Mouse (Mus musculus) embryo, embryonic 9.5 days (tissue): Measurements from ENCODE around the gene Irf7.

Experiments used
- DNase-seq: peaks from one replicate; pipeline ENCODE4 v3.0.0-alpha.2; 2017; ENCODE audit errors: extremely low spot score

The Irf7 gene

DNA sequence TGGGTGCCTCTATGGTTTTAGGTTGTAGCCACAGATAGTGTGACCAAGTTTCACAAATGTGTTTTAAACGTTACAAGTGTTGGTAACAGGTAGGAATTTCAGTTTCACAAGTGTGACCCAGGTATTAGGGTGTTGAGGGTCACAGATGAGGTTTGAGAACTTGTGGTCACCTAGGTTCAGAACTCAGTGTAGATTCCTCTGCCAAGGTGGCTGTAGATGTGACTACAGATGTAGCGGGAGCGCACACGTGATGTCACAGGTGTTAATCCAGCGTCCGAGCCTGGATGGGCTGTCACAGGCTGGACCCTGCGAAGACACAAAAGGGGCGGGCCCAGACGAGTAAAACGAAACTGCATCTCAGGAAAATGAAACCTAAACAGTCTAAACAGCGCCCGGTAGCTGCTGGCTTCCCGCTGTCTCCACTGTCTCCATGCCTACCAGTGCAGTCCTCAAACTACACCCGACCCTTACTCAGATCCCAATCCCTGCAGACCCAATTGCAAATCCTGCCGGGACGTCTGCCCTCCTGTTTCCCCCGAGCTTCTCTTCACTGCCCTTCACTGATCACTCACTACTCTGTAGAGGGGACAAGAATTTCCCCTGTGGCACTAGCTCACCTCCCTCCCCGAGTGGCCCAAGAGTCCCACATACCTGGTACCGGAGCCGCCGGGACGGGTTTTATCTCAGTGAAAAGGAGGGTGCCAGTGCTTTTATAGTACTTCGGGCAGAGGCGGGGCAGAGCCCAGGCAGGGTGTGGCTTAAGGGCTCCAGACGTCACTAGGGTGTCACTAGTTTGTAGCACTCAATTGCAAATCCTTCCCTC, at the start of gene Irf7:
Gene Irf7 (minus strand): TSS at position 743 of the 823 bp plus-strand sequence.
- no peak for DNase-seq

- DNase-seq, result no peak
These were observed 49.7 kb upstream of the Irf7 start for GRCm38 (mm10) chr7:141315974-141316373.

DNA sequence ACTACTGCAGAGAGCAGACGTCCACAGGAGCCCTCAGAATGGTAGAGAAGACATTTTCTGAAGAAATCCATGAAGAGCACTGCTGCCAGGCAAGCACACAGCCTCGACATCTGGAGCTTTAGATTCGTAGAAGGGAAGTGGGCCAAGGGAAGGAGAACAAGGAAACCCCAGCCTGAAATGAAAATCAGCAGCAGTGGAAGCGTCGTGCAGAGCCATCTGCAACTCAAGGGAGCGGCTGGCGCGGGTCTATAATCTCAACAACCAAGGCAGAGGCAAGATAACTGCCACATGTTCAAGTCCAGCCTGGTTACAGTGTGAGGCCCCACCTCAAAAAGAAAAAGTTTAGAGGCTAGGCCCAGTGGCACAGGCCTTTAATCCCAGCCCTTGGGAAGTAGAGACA, 48.8 kb upstream of the Irf7 start:
- no peak for DNase-seq

DNA sequence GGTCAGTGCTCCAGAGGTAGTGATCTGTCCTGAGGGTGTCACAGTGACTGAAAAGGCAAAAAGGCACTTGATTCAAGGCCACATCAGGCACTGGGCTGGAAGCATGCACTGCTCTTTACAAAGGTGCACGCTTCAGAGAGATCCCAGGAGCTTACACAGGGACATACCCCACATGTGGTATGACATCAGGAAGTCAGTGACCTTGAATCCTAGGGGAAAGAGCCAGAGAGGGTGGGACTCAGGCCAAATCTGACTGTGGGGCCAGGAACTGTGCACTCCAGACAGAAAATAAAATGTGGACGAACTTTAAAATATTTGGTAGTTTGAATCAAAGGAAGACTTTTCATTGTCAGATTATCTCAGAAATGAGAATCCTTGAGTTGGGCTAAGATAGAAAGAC, 48.1 kb upstream of the Irf7 start:
- no peak for DNase-seq

GRCm38 (mm10) chr7:141304537-141304936, 38.3 kb upstream of the Irf7 start:
- DNase-seq, result no peak

GRCm38 (mm10) chr7:141302702-141303268, 36.5 kb upstream of the Irf7 start:
- DNase-seq, result no peak

- no peak for DNase-seq
These were observed 35.1 kb upstream of the Irf7 start for GRCm38 (mm10) chr7:141301386-141301785.

- no peak for DNase-seq
These were observed 32.9 kb upstream of the Irf7 start for GRCm38 (mm10) chr7:141299175-141299574.

DNA sequence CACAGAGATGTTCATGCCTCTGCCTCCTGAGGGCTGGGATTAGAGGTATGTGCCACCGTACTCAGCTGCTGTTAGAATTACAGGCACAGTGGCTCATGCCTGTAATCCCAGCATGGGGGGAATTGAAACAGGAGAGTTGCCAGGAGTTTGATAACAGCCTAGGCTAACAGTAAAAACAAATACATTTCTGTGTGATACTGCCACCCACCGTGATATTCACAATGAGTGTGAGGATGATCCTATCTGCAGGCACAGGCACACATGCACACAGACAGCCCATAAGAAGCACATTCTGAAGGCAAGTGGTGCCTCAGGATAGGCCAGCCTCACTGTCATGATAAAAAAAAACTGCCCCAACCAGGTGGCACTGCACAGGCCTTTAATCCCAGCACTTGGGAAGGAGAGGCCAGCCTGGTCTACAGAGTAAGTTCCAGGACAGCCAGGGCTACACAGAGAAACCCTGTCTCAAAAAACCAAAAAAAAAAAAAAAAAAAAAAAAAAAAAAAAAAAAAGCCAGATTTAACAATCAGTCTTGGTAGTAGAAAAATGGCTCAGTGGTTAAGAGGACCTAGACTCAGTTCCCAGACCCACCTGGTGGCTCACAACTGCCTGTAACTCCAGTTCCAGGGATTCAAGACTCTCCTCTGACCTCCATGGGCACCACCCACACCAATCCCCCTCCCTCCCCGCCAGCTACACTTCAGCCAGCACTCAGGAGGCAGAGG, 31.8 kb upstream of the Irf7 start:
- DNase-seq, result no peak

DNA sequence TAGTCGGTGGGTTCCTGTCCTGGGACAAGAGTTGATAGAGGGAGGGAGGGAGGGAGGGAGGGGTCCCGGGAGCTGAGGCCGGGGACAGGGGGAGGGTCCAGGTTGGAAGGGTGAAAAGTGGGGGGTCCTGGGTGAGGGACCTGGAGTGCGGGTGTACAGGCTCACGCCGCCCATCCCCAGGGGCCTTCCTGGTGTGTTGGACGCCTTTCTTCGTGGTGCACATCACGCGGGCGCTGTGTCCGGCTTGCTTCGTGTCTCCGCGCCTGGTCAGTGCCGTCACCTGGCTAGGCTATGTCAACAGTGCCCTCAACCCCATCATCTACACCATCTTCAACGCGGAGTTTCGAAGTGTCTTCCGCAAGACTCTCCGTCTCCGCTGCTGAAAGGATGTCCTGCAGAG, 28.2 kb upstream of the Irf7 start:
- DNase-seq, result no peak

DNA sequence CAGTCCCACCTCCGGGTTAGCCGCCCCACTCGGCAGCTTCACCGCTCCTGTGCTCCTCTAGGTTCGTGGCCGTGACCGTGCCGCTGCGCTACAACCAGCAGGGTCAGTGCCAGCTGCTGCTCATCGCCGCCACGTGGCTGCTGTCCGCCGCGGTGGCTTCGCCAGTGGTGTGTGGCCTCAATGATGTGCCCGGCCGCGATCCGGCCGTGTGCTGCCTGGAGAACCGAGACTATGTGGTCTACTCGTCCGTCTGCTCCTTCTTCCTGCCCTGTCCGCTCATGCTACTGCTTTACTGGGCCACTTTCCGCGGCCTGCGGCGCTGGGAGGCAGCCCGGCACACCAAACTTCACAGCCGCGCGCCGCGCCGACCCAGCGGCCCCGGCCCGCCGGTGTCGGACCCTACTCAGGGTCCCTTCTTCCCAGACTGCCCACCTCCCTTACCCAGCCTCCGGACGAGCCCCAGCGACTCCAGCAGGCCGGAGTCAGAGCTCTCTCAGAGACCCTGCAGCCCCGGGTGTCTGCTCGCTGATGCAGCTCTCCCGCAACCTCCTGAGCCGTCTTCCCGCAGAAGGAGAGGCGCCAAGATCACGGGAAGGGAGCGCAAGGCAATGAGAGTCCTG, 27.7 kb upstream of the Irf7 start:
- DNase-seq, result peak; percentile 63

GRCm38 (mm10) chr7:141292583-141293388, 26.5 kb upstream of the Irf7 start:
- DNase-seq, result peak; percentile 14

GRCm38 (mm10) chr7:141291921-141292582, 25.8 kb upstream of the Irf7 start, which contains the start of gene Drd4:
Gene Drd4 (plus strand): TSS chr7:141292006.
- DNase-seq, result peak; percentile 68

DNA sequence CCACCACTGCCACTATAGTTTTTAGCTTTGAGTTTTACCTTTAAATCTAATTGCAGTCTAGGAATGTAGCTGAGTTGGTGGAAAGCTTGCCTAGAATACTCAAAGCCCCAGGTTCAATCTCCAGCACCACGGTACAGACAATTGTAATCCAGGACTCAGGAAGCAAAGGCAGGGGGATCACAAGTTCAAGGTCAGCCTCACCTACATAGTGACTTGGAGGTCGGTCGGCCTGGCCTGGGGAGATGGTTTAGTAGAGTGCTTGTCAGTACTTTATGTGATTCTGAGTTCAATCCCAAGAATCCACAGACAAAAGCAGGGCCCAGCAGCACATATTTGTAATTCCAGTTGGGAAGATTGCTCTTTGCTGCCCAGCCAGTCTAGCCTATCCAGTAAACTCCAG, 21.8 kb upstream of the Irf7 start:
- no peak for DNase-seq

GRCm38 (mm10) chr7:141282756-141283155, 16.5 kb upstream of the Irf7 start:
- DNase-seq, result no peak

- no peak for DNase-seq
These were observed 15.2 kb upstream of the Irf7 start for GRCm38 (mm10) chr7:141281442-141281841.

DNA sequence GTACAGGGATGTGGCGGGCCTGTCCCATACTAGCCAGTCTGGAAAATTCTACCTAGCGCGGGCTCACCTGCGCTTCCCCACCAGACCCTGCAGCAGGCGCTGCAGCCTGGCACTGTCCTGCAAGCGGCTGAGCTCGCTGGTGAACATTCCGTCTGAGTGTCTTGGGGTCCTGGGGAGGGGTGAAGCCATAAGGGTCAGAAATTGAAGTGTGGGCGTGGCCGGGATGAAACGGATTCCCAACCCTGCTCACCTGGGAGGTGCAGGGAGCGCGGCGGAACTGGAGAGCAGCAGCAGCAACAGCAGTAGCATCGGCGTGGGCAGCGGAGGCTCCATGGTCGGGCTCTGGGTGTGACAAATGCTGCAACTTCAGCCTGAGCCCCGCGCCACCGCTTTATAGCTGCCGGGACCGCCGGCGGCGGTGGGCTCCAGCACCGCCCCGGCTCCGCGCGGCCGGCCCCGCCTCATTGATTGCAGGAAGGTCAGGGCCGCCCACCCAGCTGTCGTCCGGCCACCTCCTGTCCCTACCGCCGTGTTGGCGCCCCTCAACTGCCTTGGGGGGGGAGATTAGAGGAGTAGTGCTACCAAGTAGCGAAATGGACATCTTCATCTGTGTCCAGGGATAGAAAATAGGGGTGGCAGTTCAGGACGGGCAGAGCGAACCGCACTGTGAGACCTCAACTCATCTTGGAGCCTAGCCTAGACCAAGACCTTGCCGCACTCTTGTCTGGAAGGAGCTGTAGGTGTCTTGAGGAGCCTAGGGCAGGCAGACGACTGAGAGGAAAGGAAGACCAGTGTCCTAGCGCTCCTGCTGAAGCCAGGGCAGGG, 12.7 kb upstream of the Irf7 start, which contains the start of gene Sct:
Gene Sct (minus strand): TSS at position 368 of the 825 bp plus-strand sequence.
- DNase-seq, result peak; percentile 63

DNA sequence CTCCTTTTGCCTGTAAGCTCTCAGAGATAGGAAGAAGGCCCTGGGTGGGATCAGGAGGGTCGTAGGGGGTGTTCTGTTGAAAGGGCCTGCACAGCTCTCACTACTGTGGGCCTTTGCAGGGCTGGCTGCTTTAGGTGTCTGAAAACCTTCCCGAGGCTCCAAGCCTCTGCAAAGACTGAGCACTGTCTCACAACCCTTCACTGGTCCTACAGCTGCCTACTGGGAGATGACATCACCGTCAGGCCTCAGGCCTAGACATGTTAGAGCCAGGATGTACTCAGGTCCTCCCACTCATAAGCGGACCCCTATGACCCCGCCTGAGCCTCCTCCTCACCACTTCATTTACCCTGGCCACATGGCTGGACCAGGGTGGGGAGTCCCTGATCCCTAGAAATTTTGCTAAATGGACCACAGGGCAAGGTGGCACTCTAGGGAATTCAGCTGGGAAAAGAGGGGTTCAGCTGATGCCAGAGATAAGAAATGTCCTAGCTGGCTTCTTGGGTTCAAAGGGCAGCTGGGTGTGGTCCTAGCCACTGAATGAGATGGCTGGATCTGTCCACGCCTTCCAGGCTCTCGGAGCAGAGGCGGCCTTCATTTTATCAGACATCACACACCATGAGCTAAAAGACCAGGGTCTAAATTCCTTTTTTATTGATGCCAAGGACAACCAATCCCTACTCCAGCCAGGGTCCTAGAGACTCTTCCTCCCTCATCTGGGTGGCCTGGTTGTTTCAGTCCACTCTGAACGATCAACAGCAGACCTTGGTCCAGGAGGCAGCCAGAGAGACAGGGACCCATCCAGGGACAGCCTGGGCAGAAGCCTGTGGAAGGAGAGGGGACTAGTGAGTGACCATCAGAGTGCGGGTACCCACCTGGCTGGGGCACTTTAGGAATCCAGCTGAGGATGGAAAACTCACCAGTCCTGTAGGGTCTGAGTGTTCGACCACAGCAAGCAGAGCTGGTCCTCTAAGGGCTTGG, 11.7 kb upstream of the Irf7 start:
- no peak for DNase-seq

DNA sequence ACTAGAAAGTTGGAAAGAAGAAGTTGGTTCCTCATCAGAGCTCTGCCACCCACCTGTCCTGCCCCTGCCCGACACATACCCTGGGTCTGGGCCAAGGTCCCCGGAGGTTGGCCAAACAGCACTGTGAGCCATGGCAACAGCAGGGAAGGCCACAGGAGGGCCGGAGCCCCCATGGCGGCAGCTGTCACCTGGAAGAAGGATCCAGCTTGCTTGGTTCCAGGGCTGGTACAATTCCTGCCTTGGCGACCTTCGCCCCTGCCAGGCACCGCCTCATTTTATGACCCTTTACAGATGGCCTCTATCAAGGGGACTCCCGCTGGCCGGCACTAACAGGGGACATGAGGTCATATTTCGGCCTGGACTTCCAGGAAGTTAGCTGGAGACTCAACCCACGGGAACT, 10.3 kb upstream of the Irf7 start, which contains the start of gene Cdhr5:
Gene Cdhr5 (minus strand): TSS at position 241 of the 400 bp plus-strand sequence.
- DNase-seq, result no peak
